Mouse (Mus musculus): Measurements from ENCODE around the gene Tmem30a.
A peak's percentile ranks its signal among the peaks of the same experiment; 100 is the strongest.

Gene Tmem30a

GRCm38 (mm10) chr9:79785794-79786085 lies 7.6 kb downstream of the Tmem30a start:
- DNase-seq, result no peak

GRCm38 (mm10) chr9:79784934-79785793 lies 8.1 kb downstream of the Tmem30a start:
- DNase-seq, result no peak

- no peak for DNase-seq
These were observed 8.9 kb downstream of the Tmem30a start for GRCm38 (mm10) chr9:79784439-79784838.

GRCm38 (mm10) chr9:79779354-79779753 lies 14.0 kb downstream of the Tmem30a start:
- DNase-seq, result no peak

GRCm38 (mm10) chr9:79766991-79767545 lies 26.2 kb downstream of the Tmem30a start:
- no peak for DNase-seq

GRCm38 (mm10) chr9:79765329-79765728 lies 28.0 kb downstream of the Tmem30a start:
- DNase-seq, result no peak

GRCm38 (mm10) chr9:79762519-79762918 lies 30.8 kb downstream of the Tmem30a start:
- DNase-seq, result no peak

GRCm38 (mm10) chr9:79760076-79760475 lies 33.2 kb downstream of the Tmem30a start:
- DNase-seq, result no peak

- DNase-seq, result peak; percentile 92
These were observed 33.8 kb downstream of the Tmem30a start, which contains the start of gene Cox7a2 for GRCm38 (mm10) chr9:79759385-79760005. Gene Cox7a2 (minus strand): TSS chr9:79759878.

GRCm38 (mm10) chr9:79755311-79755710 lies 38.0 kb downstream of the Tmem30a start:
- no peak for DNase-seq

GRCm38 (mm10) chr9:79751846-79752245 lies 41.5 kb downstream of the Tmem30a start:
- DNase-seq, result no peak

- no peak for DNase-seq
These were observed 42.6 kb downstream of the Tmem30a start for GRCm38 (mm10) chr9:79750709-79751108.

- no peak for DNase-seq
These were observed 48.3 kb downstream of the Tmem30a start for GRCm38 (mm10) chr9:79745036-79745435.

- no peak for DNase-seq
These were observed 57.7 kb downstream of the Tmem30a start for GRCm38 (mm10) chr9:79735608-79736007.

GRCm38 (mm10) chr9:79730301-79730700 lies 63.0 kb downstream of the Tmem30a start:
- DNase-seq, result no peak

GRCm38 (mm10) chr9:79723090-79723489 lies 70.2 kb downstream of the Tmem30a start:
- no peak for DNase-seq

- DNase-seq, result peak; percentile 42
These were observed 72.3 kb downstream of the Tmem30a start for GRCm38 (mm10) chr9:79721056-79721455.

GRCm38 (mm10) chr9:79720143-79720542 lies 73.2 kb downstream of the Tmem30a start:
- no peak for DNase-seq

- DNase-seq, result no peak
These were observed 73.9 kb downstream of the Tmem30a start for GRCm38 (mm10) chr9:79719451-79719850.
